Mouse (Mus musculus): Measurements from ENCODE around the gene Rcn1.

Gene Rcn1

DNA sequence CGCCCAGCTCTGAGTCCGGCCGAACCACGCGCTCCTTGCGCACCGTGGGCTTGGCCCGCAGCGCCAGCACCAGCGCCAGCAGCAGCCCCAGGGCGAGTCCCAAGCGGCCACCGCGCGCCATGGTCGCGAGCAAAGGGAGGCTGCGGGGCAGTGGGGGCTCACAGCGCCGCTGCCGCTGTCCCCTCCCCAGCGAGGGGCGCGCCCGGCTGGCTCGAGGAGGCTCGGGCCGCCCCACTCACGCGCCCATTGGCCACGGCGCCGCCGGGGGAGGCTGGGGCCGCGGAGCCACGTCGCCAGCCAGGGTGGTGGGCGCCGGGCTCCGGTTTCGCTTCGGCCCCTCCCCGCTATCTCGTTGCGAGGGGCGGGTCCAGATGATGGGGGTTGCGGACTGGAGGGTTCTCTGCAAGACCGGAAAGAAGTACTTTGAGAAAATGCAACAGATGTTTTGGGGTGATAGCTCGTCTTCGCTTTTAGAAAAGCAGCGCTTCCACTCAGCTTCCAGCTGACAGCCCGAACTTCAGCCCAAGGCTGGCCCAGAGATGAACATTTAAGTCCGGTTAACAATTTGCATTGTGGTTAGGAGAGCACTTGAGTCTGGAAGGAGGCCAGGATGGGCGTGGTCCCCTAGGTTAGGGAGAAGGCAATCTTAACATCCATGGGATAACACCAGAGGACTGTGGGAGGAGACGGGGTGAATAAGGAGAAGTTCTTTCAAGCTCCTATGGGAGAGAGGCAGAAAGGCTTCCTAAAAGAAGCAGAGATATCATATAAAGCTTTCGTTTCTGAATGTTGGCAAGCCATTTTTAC lies at the start of gene Rcn1:
TSS of gene Rcn1 (minus strand) at position 235 of the 807 bp plus-strand sequence.
- DNase-seq = peak; percentile 88

DNA sequence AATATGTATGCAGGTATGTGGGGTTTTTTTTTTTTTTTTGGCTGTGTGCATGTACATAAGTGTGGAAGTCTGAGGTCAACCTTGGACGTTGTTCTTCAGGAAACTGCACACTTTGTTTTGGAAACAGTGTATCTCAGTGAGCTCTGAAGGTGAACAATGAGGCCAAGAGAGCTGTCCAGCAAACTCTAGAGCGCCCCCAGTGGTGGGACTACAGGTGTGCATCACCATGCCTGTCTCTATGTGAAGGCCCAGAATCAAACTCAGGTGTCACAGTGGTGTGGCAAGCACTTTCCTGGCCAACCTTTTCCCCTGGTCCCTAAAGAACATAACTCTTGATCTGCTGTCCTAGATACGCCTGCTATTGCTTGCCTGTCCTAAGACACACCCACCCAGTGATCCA lies 45.0 kb upstream of the Rcn1 start:
- peak; percentile 6 for DNase-seq

DNA sequence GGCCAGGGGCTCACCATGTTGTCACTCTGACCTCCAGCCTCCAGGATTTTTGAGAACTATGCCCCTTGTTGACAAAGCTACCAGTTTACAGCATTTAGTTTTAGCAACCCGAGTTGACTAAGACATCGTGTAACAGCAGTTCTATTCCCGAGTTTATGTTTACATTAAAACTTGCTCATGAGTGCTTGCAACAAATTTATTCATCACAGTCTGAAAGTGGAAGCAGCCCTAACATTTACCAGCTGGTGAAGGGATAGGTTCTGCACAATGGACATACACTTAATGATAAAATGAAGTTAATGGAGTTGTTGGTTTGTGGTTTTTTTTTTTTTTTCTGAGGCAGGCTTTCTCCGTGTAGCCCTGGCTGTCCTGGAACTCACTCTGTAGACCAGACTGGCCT lies 39.9 kb upstream of the Rcn1 start:
- no peak for DNase-seq

DNA sequence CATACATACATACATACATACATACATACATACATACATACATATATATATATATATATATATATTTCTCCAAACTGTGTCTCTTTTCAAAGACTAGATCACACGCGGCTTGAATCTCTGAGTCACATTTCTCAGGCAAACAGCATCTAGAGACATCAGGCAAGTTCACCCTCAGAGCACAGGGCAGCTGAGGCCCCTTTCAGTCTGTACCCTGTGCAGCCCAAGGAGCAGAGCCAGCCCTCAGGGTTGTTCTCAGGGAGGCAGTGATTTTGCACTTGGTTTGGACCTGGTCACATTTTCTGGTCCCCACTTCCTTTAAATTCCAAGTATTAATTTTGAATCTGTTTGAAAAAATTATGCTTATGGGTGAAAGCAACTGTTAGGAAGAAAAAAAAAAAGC lies 39.4 kb upstream of the Rcn1 start:
- no peak for DNase-seq

DNA sequence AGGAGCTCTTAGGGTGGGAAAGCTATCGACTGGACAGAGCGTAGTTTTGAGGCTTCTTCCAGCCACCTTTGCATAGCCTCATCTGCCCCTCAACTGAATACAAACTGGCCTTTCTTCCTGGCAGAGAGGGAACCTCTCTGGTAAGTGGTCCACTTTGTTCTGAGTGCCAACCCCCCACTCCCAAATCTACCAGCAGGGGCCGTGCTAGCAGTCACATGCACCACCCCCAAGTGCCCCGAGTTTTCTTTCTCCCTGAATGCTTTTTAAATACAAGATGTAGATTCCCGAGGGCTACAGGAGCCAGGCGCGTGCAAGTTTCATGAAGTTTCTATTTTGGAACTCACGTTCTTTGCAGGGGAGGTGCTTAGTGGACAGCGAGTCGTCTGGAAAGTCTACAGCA lies 33.8 kb upstream of the Rcn1 start:
- DNase-seq = no peak

DNA sequence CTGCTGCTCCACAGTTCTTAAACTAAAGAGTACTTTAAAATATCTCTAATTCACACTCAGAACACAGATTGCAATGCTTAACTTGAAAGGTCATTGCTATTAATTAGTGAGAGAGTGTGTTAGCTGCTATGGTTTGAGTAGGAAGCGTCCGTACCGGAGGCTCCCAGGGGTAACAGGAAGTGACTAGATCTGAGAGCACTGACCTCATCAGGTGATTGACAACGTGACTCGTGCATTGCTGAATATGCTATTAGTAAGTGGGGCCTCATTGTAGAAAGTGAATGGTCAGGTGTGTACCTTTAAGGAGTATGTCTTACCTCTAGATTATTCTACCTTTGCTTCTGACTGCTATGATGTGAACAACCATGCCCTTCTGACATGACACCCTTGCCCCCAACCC lies 31.3 kb upstream of the Rcn1 start:
- DNase-seq = no peak

DNA sequence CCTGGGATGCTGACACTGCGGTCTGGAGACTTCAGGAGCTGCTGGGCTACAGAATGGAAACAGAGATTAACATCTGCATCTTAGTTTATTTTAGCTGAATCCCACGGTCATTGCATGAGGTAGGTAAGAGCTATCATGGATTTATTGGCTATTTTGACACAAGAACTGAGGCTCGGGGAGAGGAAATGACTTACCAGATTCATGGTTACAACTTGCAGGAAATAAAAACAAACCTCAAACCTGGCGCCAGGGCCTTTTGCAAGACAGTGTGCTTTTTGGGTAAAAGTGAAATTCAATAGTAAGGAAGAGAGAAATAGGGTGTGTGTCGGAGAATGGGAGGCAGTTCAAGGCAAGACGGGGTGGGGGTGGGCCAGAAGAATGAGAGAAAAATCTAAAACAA lies 30.8 kb upstream of the Rcn1 start:
- no peak for DNase-seq

DNA sequence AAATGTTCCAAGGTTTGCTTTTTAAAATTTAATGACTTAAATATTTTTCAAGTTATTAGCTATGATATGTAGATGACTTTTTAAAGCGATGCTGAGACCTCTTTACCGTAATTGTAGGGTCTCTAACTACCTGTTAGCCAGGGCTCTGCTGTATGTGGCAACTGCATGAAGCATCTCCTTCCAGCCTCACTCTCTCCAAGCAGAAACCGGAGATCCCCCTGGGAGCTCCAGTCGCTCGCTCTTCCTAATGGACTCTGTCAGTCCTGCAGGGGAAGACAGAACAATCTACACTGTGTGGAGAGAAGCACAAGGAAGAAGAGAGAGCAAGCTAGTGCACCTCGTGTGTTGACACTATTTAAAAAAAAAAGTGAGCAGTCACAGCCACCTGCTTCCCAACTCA lies 29.3 kb upstream of the Rcn1 start:
- DNase-seq = no peak

DNA sequence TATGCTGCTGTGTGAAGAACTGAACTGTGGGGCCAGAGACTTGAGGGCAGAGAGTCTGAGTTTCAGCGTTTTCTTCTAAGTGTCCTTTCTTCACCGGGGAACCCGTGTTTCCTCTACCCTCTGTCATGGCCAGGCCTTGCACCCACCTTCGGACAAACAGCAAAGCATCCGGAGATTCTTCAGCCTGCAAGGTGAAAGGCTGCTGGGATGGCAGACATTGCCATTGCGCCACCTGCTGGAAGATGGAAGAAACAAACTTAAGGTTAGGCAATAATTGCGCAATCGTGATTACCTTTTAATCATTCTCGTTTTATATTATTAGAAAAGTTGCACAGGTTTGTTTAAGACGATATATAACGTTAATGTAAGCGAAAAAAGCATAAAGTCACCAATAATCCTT lies 28.9 kb upstream of the Rcn1 start:
- DNase-seq = peak; percentile 75

DNA sequence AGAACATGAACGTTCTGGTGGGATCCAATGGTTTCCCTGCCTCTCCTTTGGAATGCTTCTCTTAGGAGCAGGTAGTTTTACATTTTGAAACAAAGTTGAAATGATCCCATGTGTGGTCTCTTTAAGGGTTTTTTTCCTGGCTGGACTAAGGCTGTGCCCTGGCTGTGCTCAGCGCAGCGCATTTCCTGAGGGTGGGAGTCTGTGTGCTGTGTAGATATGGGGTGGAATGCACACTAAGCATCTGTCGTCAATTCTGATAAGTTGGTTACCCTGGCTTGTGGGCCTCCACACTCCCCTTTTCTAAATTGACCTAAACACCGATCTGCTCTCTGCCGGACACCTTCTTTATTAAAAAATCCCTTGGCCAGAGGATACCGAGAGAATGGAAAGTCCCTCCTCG lies 28.3 kb upstream of the Rcn1 start:
- no peak for DNase-seq

DNA sequence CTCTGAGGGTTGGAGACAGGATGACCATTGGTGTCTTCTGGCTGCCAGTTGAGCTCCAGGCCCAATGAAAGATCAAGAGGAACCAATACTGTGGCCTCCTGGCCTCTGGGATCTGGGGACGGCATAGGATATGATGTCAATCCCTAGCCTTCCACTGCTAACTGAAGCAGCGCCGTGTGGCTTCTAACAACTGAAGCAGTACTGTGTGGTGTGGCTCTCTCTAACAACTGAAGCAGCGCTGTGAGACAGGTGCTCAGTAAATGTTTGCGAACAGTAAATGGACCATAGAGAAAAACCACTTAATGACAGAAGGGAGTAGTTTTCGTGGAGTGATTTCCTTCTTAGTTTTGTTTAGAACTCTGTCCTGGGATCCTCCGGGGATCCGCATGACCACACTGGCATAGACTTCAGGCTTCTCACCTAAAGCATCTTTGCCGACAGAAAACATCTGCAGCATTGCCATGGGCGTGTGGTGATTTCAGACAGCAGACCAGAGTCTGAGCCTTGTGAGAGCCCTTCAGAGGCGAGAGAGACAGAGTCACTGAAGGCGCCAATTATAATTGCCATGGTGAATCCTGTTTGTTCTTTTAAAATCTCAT lies 19.6 kb upstream of the Rcn1 start:
- no peak for DNase-seq

DNA sequence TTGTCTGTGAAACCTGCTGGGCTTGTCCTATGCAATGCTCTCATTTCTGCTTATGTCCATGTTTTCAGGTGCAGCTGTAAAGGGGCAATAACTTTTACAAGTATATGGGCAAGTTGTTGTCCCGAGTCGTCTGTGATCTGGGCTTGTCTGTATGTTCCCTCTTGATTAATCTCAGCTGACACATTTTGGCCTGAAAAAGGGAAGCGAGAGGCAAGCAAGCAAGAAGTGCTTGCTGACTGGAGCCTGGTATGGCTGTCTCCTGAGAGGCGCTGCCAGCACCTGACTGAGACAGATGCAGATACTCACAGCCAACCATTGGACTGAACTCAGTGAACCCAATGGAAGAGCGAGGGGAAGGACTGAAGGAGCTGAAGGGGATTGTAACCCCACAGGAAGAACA lies 18.5 kb upstream of the Rcn1 start:
- DNase-seq = no peak

DNA sequence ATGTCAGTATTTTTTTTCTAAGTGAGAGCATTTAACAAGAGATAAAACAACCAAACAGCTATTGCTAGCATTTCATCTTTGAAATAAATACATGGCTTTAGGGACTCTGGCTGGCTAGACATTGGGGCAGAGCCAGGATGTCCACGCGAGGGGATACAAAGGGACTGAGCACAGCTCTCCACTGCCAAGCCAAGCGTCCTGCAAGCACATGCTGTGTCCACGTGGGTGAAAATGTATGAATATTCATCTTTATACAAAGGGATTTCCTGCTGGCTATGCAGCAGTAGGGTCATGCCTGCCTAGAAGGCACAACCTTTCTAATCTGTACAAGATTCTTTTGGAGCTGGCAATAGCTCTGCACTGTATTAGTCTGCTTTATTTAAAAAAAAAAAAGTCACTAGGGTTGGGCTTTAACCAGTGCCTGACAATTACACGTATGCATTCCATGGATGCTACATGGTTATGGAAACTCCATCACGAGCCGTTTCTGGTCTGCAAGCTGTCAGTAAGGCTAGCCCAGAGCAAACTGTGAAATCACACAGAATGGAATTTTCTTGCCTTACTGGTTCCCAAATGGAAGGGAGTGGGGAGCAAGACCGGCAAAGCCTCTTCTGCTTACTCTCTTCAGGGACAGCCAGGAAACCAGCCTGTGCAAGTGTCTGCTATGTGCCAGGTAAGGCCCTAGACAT lies 17.7 kb upstream of the Rcn1 start:
- DNase-seq = no peak

DNA sequence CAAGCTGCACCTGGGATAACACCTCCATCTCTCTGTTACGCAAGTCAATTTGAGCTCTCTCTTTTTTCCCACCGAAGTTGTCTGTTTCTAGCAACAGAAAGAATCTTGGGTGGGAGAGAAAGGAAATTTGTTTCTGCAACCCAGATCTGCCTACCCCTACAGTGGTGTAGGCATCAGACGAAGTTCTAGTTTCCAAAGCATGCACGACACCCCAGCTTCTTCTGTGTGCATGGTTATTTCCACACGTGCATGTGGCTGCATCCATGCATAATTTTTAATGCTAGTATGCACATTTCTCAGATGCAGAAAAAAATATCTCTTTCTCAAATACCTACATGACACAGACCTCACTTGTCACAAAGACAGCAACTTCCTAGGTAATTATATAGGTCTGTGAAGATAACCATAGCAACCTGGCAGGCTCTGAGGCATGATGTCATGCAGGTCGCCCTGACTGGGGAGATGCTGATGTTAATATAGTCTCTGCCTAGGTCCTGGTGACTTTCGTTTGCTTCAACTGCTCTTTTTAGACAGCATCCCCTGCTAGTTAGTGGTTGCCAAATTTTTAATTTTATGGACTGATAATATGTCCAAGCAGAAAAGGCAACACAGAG lies 17.0 kb upstream of the Rcn1 start:
- no peak for DNase-seq

DNA sequence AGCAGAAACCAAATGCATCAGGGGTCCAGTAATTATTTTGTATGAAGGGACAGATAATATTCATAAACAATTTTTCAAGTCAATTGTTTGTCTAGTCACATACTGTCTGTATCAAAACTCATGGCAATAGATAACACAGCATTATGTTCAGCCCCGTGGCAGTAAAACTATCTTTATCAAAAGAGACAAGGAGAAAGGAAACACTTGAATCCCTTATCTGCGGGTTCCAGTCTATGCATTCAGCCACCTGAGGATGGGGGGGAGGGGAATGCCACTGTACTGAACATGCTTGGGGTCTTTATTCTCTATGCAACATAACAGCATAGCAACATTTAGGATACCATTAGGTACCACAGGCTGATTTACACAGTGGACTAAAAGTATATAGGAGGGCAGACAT lies 15.2 kb upstream of the Rcn1 start:
- DNase-seq = no peak

DNA sequence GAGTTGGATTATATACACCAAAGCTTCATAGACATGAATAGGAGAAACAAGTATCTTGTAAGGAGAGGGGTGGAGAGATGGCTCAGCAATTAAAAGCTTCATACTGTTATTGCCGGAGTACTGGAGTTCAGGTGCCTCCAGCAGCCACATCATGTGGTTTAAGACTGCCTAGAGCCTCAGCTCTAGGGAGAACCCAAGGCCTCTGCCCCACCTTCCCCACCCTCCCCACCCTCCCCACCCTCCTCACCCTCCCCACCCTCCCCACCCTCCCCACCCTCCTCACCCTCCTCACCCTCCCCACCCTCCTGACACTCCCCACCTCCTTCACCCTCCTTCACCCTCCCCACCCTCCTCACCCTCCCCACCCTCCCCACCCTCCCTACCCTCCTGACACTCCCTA lies 10.1 kb upstream of the Rcn1 start:
- no peak for DNase-seq

DNA sequence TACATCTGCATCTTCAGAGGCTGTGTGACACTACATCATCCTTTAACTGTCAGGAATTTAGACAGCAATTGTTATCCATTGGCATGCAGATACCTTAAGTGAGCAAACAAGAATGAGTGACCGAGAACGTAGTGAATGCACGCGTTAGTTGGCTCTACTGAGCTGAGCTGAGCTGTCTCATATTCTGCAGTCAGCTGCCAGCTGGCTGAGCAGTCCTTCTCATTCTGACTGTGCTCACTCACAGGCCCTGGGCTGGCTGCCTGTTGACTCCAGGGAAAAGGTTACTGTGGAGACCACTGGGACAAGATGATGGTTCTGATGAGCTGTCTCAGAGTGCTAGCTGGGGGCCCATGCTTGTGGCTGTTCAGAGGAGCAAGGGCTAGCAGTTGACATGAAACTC lies 9.4 kb upstream of the Rcn1 start:
- DNase-seq = no peak

DNA sequence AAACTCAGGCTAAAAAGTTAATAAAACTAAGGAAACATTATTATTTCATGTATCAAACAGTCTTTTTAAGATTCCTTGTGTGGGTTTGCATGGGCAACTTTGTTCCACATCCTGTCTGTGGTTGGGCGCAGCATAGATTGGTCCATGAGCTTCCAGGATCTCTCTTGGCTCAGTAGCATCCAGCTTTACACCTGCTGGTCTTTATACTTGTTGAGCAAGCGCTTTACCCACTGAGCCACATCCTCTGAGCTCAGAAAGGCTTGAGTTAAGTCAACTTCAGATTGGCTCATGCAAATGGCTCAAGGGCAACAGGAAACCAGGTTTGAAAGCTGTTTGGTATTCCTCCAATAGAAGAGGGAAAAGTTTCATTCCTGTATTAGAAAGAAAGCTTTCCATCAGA lies 3.1 kb upstream of the Rcn1 start:
- no peak for DNase-seq

DNA sequence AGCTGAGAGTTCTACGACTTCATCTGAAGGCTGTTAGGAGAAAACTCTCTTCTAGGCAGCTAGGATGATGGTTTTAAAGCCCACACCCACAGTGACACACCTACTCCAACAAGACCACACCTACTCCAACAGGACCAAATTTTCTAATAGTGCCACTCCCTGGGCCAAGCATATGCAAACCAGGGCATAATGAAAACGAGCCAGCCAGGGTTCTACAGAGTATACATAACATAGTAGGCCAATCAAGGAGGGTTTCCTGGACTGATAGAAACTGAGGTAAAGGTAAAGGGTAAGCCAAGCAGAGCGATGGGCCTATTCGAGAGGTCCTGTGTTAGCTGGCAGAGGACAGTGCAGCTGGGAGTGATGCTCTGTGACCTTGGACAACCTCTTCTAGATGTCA lies 1.4 kb upstream of the Rcn1 start:
- DNase-seq = no peak

DNA sequence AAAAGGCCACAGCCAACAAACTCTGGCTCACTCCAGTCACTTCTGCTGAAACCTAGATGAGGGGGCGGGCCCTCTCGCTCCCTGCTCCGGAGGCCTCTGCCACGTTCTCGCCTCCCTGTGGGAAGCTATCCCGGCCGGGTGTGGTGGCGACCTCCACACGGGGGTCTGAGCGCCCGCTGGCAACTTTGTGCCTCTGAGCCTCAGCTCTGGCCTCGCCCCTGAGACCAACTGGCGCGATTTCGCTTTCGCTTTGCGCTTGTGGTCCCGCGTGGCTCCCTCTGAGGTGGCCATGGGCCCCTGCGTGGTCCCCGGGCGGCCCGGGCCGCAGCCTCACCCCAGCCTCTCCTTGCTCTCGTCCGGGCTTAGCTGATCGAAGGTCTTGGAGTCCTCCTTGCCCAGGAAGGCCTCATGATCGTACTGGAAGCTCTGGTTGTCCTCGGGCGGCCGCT lies 459 bp downstream of the Rcn1 start:
- peak; percentile 62 for DNase-seq

DNA sequence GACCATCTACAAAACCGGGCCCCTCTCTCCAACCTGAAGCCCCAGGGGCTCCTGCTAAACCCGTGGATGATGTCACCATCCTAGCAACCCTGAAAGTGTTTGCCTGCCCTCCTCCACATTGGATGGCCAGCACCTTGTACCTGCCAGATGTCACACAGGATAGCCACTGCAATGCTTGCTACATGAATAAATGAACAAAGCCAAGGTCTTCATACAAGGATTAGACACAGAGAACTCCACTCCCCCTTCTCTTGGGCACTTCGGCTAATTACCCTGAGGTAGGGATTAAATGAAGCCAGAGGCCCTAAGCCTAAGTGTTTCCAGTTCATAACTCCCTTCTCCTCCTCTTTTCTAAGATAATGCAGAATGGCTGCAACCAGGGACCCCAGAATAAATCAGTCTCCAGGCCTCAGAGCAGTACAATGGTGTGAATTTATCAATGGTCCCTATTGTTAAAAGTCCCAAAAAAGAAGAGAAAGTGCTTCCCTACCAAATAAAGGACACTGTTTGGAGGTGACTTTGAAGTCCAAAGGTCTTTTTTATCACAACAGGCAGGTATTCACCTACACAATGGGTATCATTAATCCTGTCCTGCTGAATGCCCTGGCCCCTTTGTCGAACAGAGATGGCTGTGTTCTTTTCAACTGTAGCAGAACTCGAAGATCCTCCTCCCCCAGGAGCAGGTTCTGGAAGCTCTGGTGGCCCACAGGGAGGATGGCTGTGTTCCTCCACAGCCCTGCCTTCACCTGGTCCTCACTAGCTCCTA lies 1.5 kb downstream of the Rcn1 start:
- no peak for DNase-seq

DNA sequence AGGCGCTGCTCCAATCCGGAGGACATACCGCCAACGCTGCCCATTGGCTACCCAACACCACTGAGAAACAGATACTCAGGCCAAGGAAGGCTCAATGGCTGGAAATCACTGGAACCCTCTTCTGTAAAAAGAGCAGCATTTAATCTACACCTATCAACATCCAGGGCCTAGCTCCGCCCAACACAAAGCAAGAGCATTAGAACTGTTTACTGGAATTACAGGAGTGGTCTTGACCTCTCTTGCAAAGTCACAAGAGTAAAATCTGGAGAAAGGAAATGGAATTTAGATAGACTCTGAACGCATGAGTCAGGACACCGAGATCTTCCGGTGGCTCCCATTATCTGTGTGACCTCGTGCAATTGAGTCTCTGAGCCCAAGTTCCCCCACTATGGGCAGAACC lies 3.1 kb downstream of the Rcn1 start:
- DNase-seq = no peak

DNA sequence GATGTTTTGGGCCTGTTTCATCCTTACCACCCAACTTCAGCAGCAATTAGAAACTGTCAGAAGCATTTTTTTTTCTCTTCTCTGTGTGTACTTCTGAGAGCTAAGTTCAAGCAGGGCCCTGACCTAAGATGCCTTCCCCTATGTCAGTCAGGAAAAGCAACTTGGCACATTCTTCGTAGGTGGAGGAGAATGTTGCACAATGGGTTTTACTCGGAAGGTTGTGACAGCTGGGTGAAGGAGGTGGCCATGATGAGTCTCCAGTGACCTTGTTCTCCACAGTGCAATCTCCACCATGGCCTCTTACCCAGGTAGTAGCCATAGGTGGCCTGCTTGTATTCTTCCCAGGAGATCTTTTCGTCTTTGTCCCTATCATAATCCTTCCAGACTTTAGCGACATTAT lies 4.7 kb downstream of the Rcn1 start:
- no peak for DNase-seq

All from kidney, postnatal 14 days (tissue).